Mouse (Mus musculus): ENCODE measurements at regions not wholly inside any gene's neighbourhood (a gene's known extent, or its start where the extent isn't known, plus 50 kb on each side); places are given as distances from the start of the nearest gene placed in this dataset.

DNA sequence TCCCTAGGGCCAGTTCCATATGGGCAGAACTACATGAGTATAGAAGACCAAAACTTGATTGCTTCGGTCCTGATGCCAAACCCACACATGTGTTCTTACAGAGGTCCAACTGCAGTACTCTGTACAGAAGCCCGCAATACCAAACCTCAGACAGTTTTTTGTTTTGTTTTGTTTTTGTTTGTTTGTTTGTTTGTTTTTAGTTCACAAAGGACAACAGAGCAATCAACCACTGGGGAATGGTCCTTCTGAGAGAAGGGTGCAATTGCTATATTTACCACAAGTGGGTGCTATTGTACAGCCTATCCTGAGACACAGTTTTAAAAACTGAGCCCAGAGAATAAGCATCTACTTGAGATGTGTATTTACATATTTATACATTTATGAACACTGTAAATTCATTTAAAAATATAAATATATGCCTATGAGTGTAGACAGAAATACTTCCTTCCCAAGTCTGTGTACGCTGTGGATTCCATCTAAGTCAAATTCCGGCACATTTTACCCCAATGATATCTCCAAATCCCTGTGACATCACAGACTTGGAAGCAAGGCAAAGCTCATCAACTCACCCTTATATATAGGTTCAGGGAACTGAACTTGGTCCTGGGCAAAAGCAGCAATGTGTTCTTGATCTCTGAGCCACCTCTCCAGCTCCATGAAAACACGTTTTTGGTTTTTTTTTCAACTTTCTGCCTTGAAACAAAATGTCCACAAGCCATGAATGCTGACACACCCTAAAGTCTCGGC lies 101.3 kb upstream of the A26c2 start:
- peak; percentile 53 for DNase-seq (ENCODE audit: low spot score)

- peak; percentile 51 for DNase-seq (ENCODE audit: low spot score)
These were observed 98.8 kb upstream of the A26c2 start for GRCm38 (mm10) chr7:62922246-62922645.

DNA sequence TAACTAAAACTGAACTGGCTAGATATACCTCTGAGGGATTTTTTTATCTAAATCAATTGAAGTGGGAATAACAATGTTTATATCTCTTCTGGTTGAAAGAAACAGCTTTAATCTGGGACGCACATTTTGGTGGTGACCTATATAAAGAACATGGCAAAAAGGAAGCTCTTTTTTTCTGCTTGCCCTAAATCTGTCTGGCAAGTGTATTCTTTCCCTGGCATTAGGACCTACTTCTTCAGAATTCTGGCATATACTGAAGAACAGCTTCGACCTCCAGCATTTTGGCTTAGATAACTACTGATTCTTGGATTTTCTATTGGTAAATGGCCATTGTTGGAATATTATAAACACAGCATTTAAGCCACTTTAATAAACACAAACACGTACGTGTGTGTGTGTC lies 70.9 kb upstream of the A26c2 start:
- DNase-seq (ENCODE audit: low spot score), result no peak

- DNase-seq (ENCODE audit: low spot score), result peak; percentile 73
These were observed 53.6 kb upstream of the A26c2 start for GRCm38 (mm10) chr7:62877033-62877432.
